Mouse (Mus musculus) hindbrain, embryonic 10.5 days (tissue): ENCODE data around the gene Alb. TPM values are rescaled to one million over a fixed set of nuclear protein-coding genes. Genes with fewer than 3 reads are reported as not detected.

Source experiments
- DNase-seq: peaks from one replicate; pipeline ENCODE4 v3.0.0-alpha.2; 2017; ENCODE audit warnings: low spot score
- H3K27ac ChIP-seq: fragments of 300-500 bp; sonication (generic); 2 replicates; pipeline ENCODE4 v1.5.1; 2016; ENCODE audit warnings: mild to moderate bottlenecking, moderate library complexity
- H3K27me3 ChIP-seq: fragments of 300-500 bp; sonication (generic); 2 replicates; pipeline ENCODE4 v1.6.1; 2016; ENCODE audit warnings: mild to moderate bottlenecking; ENCODE audit not compliant: poor library complexity, insufficient read depth, severe bottlenecking
- H3K36me3 ChIP-seq: fragments of 300-500 bp; sonication (generic); 2 replicates; pipeline ENCODE4 v1.6.1; 2016; ENCODE audit warnings: mild to moderate bottlenecking, moderate library complexity
- H3K4me1 ChIP-seq: fragments of 300-500 bp; sonication (generic); replicated peaks from 2 replicates; pipeline ENCODE4 v1.6.1; 2016; ENCODE audit warnings: mild to moderate bottlenecking
- H3K4me3 ChIP-seq: fragments of 300-500 bp; sonication (generic); 2 replicates; pipeline ENCODE4 v1.5.1; 2016; ENCODE audit warnings: mild to moderate bottlenecking, moderate library complexity
- H3K9me3 ChIP-seq: fragments of 300-500 bp; sonication (generic); 2 replicates; pipeline ENCODE4 v1.6.1; 2016; ENCODE audit warnings: mild to moderate bottlenecking, moderate library complexity
- WGBS: fragments of 180-500 bp; shearing (Covaris S2); methylation state at CpG from one replicate; pipeline ENCODE4 v1.1.7; 2016; 5-methylcytosine and 5-hydroxymethylcytosine counted together
- polyA plus RNA-seq: library from polyadenylated mRNA; unstranded; fragments of >200 nt; fragmentation: Nextera tagmentation; extraction: Ambion mirVana; gene quantifications from 2 replicates; pipeline ENCODE4 v1.2.1, GENCODE M21; 2016

Alb gene
- polyA plus RNA-seq, 1 experiment from 2014 or later, result not detected

GRCm38 (mm10) chr5:90470836-90471235 is 10.1 kb downstream of the Alb start:
- no peaks in the 10 kb centered on the region for H3K36me3 ChIP-seq
- H3K27me3 ChIP-seq, result no peaks in the 10 kb centered on the region
- H3K4me1 ChIP-seq, result peaks cover 6% of the 10 kb centered on the region
- no peaks in the 10 kb centered on the region for H3K9me3 ChIP-seq
- DNase-seq, result no peak
- WGBS, result 90% methylated on average over 3 of the region's 3 CpGs
- H3K27ac ChIP-seq, result no peak overlapping the region
- H3K4me3 ChIP-seq, result no peak overlapping the region

GRCm38 (mm10) chr5:90473902-90474301 is 13.2 kb downstream of the Alb start:
- Histone ChIP-seq H3K4me1 (no peaks in the 10 kb centered on the region), H3K4me3 (no peak overlapping the region), H3K27ac (no peak overlapping the region), H3K9me3 (no peaks in the 10 kb centered on the region), H3K27me3 (no peaks in the 10 kb centered on the region), H3K36me3 (no peaks in the 10 kb centered on the region)
- no peak for DNase-seq
- 90% methylated on average over 4 of the region's 4 CpGs for WGBS

- 94% methylated on average over 5 of the region's 5 CpGs for WGBS
- Histone ChIP-seq H3K36me3 (no peaks in the 10 kb centered on the region), H3K27ac (no peak overlapping the region), H3K9me3 (no peaks in the 10 kb centered on the region), H3K27me3 (no peaks in the 10 kb centered on the region), H3K4me1 (no peaks in the 10 kb centered on the region), H3K4me3 (no peak overlapping the region)
- DNase-seq, result no peak
Measured at GRCm38 (mm10) chr5:90474369-90474768, 13.7 kb downstream of the Alb start.

- Histone ChIP-seq H3K27ac (no peak overlapping the region), H3K4me1 (no peaks in the 10 kb centered on the region), H3K36me3 (no peaks in the 10 kb centered on the region), H3K27me3 (no peaks in the 10 kb centered on the region), H3K9me3 (no peaks in the 10 kb centered on the region), H3K4me3 (no peak overlapping the region)
- DNase-seq, result no peak
- 85% methylated on average over 3 of the region's 3 CpGs for WGBS
Measured at GRCm38 (mm10) chr5:90476741-90477140, 16.0 kb downstream of the Alb start.

- WGBS, result 90% methylated on average over 7 of the region's 7 CpGs
- no peak overlapping the region for H3K27ac ChIP-seq
- H3K4me1 ChIP-seq, result no peaks in the 10 kb centered on the region
- no peaks in the 10 kb centered on the region for H3K36me3 ChIP-seq
- no peak for DNase-seq
- H3K4me3 ChIP-seq, result no peak overlapping the region
- no peaks in the 10 kb centered on the region for H3K9me3 ChIP-seq
- no peaks in the 10 kb centered on the region for H3K27me3 ChIP-seq
Measured at GRCm38 (mm10) chr5:90477308-90478140, 16.8 kb downstream of the Alb start.

GRCm38 (mm10) chr5:90478886-90479285 is 18.2 kb downstream of the Alb start:
- no peaks in the 10 kb centered on the region for H3K27me3 ChIP-seq
- H3K9me3 ChIP-seq, result no peaks in the 10 kb centered on the region
- WGBS, result 89% methylated on average over 1 of the region's 1 CpGs
- H3K4me1 ChIP-seq, result no peaks in the 10 kb centered on the region
- no peak for DNase-seq
- no peaks in the 10 kb centered on the region for H3K36me3 ChIP-seq
- H3K4me3 ChIP-seq, result no peak overlapping the region
- no peak overlapping the region for H3K27ac ChIP-seq

GRCm38 (mm10) chr5:90485597-90485996 is 24.9 kb downstream of the Alb start:
- WGBS, result 92% methylated on average over 7 of the region's 7 CpGs

GRCm38 (mm10) chr5:90488323-90488722 is 27.6 kb downstream of the Alb start:
- no peaks in the 10 kb centered on the region for H3K4me1 ChIP-seq
- no peak overlapping the region for H3K27ac ChIP-seq
- H3K27me3 ChIP-seq, result no peaks in the 10 kb centered on the region
- DNase-seq, result no peak
- H3K36me3 ChIP-seq, result no peaks in the 10 kb centered on the region
- 88% methylated on average over 7 of the region's 7 CpGs for WGBS
- H3K4me3 ChIP-seq, result no peak overlapping the region
- no peaks in the 10 kb centered on the region for H3K9me3 ChIP-seq

More at GRCm38 (mm10) chr5:90485597-90485996, 24.9 kb downstream of the Alb start:
- Histone ChIP-seq H3K4me3 (no peak overlapping the region), H3K9me3 (no peaks in the 10 kb centered on the region), H3K27ac (no peak overlapping the region), H3K4me1 (no peaks in the 10 kb centered on the region), H3K27me3 (no peaks in the 10 kb centered on the region), H3K36me3 (no peaks in the 10 kb centered on the region)
- no peak for DNase-seq

- no peak within 1 kb of the TSS for H3K27ac ChIP-seq
- 89% methylated on average over 7 of the region's 7 CpGs for WGBS
Measured at GRCm38 (mm10) chr5:90490518-90490917, 29.8 kb downstream of the Alb start, which contains the start of gene Afp. Gene Afp, plus strand, starts transcription at chr5:90490737.

GRCm38 (mm10) chr5:90492440-90492839 is 31.7 kb downstream of the Alb start:
- Histone ChIP-seq H3K9me3 (no peaks in the 10 kb centered on the region), H3K27me3 (no peaks in the 10 kb centered on the region), H3K27ac (no peak overlapping the region), H3K36me3 (no peaks in the 10 kb centered on the region), H3K4me1 (no peaks in the 10 kb centered on the region), H3K4me3 (no peak overlapping the region)
- DNase-seq, result no peak
- 75% methylated on average over 9 of the region's 9 CpGs for WGBS

More at GRCm38 (mm10) chr5:90490518-90490917, 29.8 kb downstream of the Alb start, which contains the start of gene Afp:
- Histone ChIP-seq H3K4me3 (no peak within 1 kb of the TSS), H3K36me3 (no peaks in the 10 kb centered on the region), H3K4me1 (no peaks in the 10 kb centered on the region), H3K9me3 (no peaks in the 10 kb centered on the region), H3K27me3 (no peaks in the 10 kb centered on the region)
- no peak for DNase-seq

GRCm38 (mm10) chr5:90494308-90494707 is 33.6 kb downstream of the Alb start:
- no peaks in the 10 kb centered on the region for H3K36me3 ChIP-seq
- no peak overlapping the region for H3K27ac ChIP-seq
- no peak for DNase-seq
- H3K9me3 ChIP-seq, result no peaks in the 10 kb centered on the region
- no peaks in the 10 kb centered on the region for H3K27me3 ChIP-seq
- no peaks in the 10 kb centered on the region for H3K4me1 ChIP-seq
- WGBS, result 91% methylated on average over 4 of the region's 4 CpGs
- no peak overlapping the region for H3K4me3 ChIP-seq

GRCm38 (mm10) chr5:90499509-90499908 is 38.8 kb downstream of the Alb start:
- Histone ChIP-seq H3K4me1 (no peaks in the 10 kb centered on the region), H3K36me3 (no peaks in the 10 kb centered on the region), H3K4me3 (no peak overlapping the region), H3K27me3 (no peaks in the 10 kb centered on the region), H3K9me3 (no peaks in the 10 kb centered on the region), H3K27ac (no peak overlapping the region)
- DNase-seq, result no peak
- 69% methylated on average over 7 of the region's 7 CpGs for WGBS

GRCm38 (mm10) chr5:90500714-90501113 is 40.0 kb downstream of the Alb start:
- peak; percentile 77 for DNase-seq
- no peaks in the 10 kb centered on the region for H3K27me3 ChIP-seq
- no peaks in the 10 kb centered on the region for H3K9me3 ChIP-seq
- no peak overlapping the region for H3K27ac ChIP-seq
- WGBS, result 6% methylated on average over 6 of the region's 6 CpGs
- H3K36me3 ChIP-seq, result no peaks in the 10 kb centered on the region
- no peak overlapping the region for H3K4me3 ChIP-seq
- H3K4me1 ChIP-seq, result no peaks in the 10 kb centered on the region
